Mouse (Mus musculus) cerebellum, adult 2 months (tissue): ENCODE measurements at regions not wholly inside any gene's neighbourhood (a gene's known extent, or its start where the extent isn't known, plus 50 kb on each side); places are given as distances from the start of the nearest gene placed in this dataset.

Experiments
- CTCF ChIP-seq: fragments of 200-500 bp; IDR thresholded peaks from 2 replicates; pipeline ENCODE4 v1.5.1; 2011; ENCODE audit warnings: low read depth, mild to moderate bottlenecking, control low read depth, low read length, moderate library complexity, borderline replicate concordance; ENCODE audit not compliant: insufficient read depth
- POLR2A ChIP-seq: fragments of 200-500 bp; IDR thresholded peaks from 2 replicates; pipeline ENCODE4 v1.6.1; 2011; ENCODE audit warnings: low read length, control low read depth, borderline replicate concordance; ENCODE audit not compliant: insufficient read depth

DNA sequence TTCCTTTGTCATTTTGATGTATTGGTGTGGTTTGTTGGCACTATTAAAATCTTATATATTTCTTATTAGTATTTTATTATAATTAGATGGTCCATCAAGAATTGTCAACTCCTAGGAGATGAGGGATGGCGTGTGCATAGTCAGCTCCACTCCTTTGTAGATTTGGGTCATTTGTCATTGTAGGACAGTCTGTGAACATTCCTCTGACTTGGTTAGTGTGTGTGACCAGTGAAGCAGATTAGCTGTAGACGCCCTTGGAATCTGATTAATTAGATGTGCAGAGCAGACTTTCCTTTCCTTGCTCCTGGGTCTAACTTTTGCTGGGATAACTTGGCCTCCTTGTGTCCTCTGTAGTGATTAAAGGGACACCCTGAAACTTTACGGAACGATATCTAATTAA, 118.9 kb upstream of the Tmtc2 start:
- TF ChIP-seq CTCF (no peak), POLR2A (no peak)
